In the genomic region with DNA sequence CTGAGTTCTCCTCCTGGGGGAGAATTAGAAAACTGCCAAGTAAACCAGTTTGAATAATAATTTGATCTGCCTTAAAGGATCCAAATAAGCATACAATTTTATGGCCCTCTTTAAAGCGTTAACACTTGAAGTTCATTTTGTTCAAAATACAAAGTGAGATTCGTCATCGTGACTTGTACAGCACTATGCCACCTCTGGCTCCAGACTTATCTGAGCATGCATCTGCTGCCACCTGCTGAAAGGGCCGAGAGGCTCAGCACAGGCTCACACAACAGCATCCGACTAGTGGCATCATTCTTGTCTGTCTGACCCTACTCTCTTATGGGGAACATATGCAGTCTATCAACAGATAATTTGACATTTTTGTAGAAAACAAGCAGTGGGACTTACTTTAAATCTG, we compare ENCODE assay signal across 19 mouse cellular contexts. TPM values are rescaled to one million over a fixed set of nuclear protein-coding genes. Genes with fewer than 3 reads are reported as not detected.
DNase-seq lines count a peak whose midpoint lies in the region; TF ChIP-seq lines count a peak whose summit lies in the region.
"Had no signal": no experiment of that assay in that cellular context is flagged by ENCODE, and none has a peak within 500 bp of the region (broad histone marks: within the 10 kb centered on the region; RNA-seq: fewer than 3 reads in every experiment).

No protein-coding gene starts in this region.

- no peak overlapping the region for H3K27ac ChIP-seq in left cerebral cortex, adult 2 months
- H3K27ac ChIP-seq: embryonic facial prominence, embryonic 12.5 days; hindbrain, embryonic 12.5 days; lung, embryonic 15.5 days had no signal

- peak; percentile 54 for DNase-seq in heart, adult 11 months
- DNase-seq in heart, postnatal 25 days (ENCODE audit: low spot score): no peak
- no peak for DNase-seq in left cerebral cortex, adult 2 months (ENCODE audit: extremely low spot score in 1 of 2, low spot score in 2 of 2)
- no peak for DNase-seq in left cerebral cortex, postnatal 10 days (ENCODE audit: extremely low spot score in 1 of 2, low spot score in 2 of 2)
- peak; percentile 26 for DNase-seq in A20 (ENCODE audit: low read depth, low spot score)
- DNase-seq in brain, embryonic 14.5 days (ENCODE audit: low read depth): no peak
- DNase-seq in spleen, adult 12 weeks (ENCODE audit: low spot score): no peak
- DNase-seq in adrenal gland, adult 8-10 months: no peak
- DNase-seq: adrenal gland, postnatal 14 days; kidney, adult 11 months; thymus, postnatal 14 days had no signal

- intact Hi-C loops in heart, postnatal 25 days (cut with DNase I): no loop called here
- intact Hi-C loops in left cerebral cortex, adult 2 months (cut with DNase I): no loop called here
- intact Hi-C loops in left cerebral cortex, postnatal 10 days (cut with DNase I): loop anchor here (5.0 kb wide), 1 partner anchor 62 kb away; the partner anchor contains the start of gene Nup93

- no peak for TF ChIP-seq POLR2A in brain, embryonic 14.5 days (IDR thresholded peaks at IDR 0.05; ENCODE audit: borderline replicate concordance, extremely low read depth, insufficient read depth, insufficient read length, poor library complexity, severe bottlenecking)

- H3K4me3 ChIP-seq in left cerebral cortex, adult 2 months: no peak overlapping the region
- H3K4me3 ChIP-seq: embryonic facial prominence, embryonic 12.5 days; hindbrain, embryonic 12.5 days; lung, embryonic 15.5 days had no signal

- peak; percentile 68 for TF ChIP-seq CTCF in left cerebral cortex, adult 2 months (IDR thresholded peaks at IDR 0.05)
- peak; percentile 16; the same call in 1 of the 2 replicates for TF ChIP-seq CTCF in brain, embryonic 14.5 days (IDR thresholded peaks at IDR 0.05; ENCODE audit: borderline replicate concordance, extremely low read depth, insufficient read depth, insufficient read length)

RNA-seq across cellular contexts. Expression of gene Slc12a3, which starts 55.0 kb away (rescaled TPM):
- total RNA-seq in heart, postnatal 25 days (2021): under 1 TPM; 0.14 to 0.26 TPM
- under 1 TPM; 0.29 to 0.68 TPM for total RNA-seq in left cerebral cortex, adult 2 months (2021)
- under 1 TPM; 0.30 to 0.62 TPM for total RNA-seq in left cerebral cortex, postnatal 10 days (2021)
- 0.29 and 0.41 TPM in 2 replicates for polyA plus RNA-seq in brain, embryonic 14.5 days (2012; rRNA removed)
- total RNA-seq in adrenal gland, adult 8-10 months (2022): under 1 TPM in 1 of 4 experiments, not detected in 3; 0.16 TPM
- total RNA-seq: granulocyte monocyte progenitor cell, adult 5-6 weeks; MEL had no signal
- polyA plus RNA-seq: C2C12; forebrain, embryonic 11.5 days; heart, embryonic 16.5 days; hindbrain, embryonic 12.5 days had no signal

RNA-seq across cellular contexts. Expression of gene Nup93, which starts 59.7 kb away (rescaled TPM):
- total RNA-seq in heart, postnatal 25 days (2021): 10 to 100 TPM; 15.3 to 15.5 TPM
- 10 to 100 TPM; 48.7 to 51.4 TPM for total RNA-seq in left cerebral cortex, adult 2 months (2021)
- total RNA-seq in left cerebral cortex, postnatal 10 days (2021): 10 to 100 TPM; 49.1 to 51.0 TPM
- polyA plus RNA-seq in brain, embryonic 14.5 days (2012; rRNA removed): 54.7 and 61.0 TPM in 2 replicates
- 10 to 100 TPM; 14.4 to 19.4 (median 17.0) TPM for total RNA-seq in adrenal gland, adult 8-10 months (2022)

Comparison
In these comparisons a context has a peak if more than half of its experiments do, and no peak if none do; other contexts are left out.
1. DNase-seq: peak in heart, adult 11 months (single experiment) and A20 (single experiment); none in heart, postnatal 25 days (single experiment), left cerebral cortex, adult 2 months (0 of 2), left cerebral cortex, postnatal 10 days (0 of 2), brain, embryonic 14.5 days (single experiment), spleen, adult 12 weeks (single experiment) and adrenal gland, adult 8-10 months (single experiment).